Mouse (Mus musculus): ENCODE data around the gene Srpk3.

GRCm38 (mm10) chrX:73785666-73786065 lies 11.5 kb downstream of the Srpk3 start:
- no peak for TF ChIP-seq CTCF (IDR thresholded peaks at IDR 0.05)
- TF ChIP-seq EP300 (IDR thresholded peaks at IDR 0.05), result no peak
